Mouse (Mus musculus) CH12F3 (cell line): Measurements from ENCODE around the gene Gm14391.
"Not testable (repeated sequence)": the region's sequence is repeated elsewhere in the genome, so short reads cannot be mapped to it uniquely, and the experiment has no call there.

Source experiments
- in situ Hi-C: fragments of 300-500 bp; cut with MboI; formaldehyde crosslinking; loops from 2 replicates; pipeline ENCODE4 v1.14.3; 2020; ENCODE audit warnings: low sequenced_read_pairs

The Gm14391 gene

GRCm38 (mm10) chr2:175206732-175207131, at the start of gene Gm14391:
TSS of gene Gm14391 (minus strand) at chr2:175206917.
- in situ Hi-C loops: not testable (repeated sequence)

GRCm38 (mm10) chr2:175179008-175179407, 27.7 kb downstream of the Gm14391 start:
- in situ Hi-C loops: not testable (repeated sequence)

DNA sequence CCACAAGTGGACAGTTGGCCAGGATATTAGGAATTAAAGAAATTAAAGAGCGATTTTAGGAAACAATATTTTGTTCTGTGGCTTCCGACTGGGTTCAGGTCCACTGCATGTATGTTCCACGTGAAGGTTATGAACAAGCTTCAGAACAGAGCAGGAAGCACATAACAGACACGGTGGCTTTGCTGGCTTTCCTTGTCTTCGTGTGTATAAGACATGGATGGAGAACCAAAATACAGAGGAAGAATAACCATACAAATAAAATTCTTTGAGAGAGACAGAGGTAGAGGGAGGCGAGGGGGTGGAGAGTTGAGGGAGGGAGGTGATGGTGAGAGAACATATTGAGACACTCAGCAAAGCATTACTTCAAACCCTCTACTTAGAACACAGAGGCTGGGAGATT, 30.4 kb downstream of the Gm14391 start:
- in situ Hi-C loops: no loop called here

DNA sequence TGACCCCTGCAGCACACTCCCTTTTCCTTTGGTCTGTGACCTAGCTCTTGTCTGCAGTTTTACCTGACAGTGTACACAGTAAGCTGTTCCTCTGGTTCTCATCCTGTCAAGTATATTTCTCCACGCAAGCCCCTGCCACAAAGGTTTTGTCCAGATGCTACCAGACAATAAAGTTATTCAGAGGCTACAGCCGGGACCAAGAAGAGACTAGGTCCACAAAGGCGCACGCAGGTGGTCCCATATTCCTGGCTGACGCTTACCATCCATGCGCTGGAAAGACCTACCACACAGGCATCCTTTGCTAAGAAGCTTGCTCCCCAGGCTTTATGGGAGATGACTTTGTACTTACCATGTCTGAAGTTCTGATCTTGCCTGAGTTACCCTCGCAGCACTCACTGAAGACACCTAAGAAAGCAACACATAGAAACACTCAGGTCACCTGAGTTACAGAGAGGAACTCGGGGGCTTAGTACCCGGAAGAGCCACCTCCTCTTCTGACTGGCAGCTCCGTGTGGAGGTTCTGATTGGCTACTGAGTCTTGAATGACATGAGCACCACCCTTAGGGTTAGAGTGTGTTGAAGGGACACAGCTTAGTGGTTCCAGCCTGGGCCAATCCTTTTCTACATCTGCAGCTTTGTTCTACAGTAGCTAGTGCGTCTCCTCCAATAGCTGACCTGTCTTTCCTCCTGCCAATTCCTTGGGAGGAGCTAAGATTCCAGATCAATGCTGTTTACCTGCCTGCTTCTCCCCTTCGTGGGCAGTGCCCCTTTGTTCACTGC, 31.1 kb downstream of the Gm14391 start, which contains the start of gene Gm14443:
Gm14443 (minus strand) TSS at position 471 of the 780 bp plus-strand sequence.
- in situ Hi-C loops: not testable (repeated sequence)

GRCm38 (mm10) chr2:175174058-175174457, 32.7 kb downstream of the Gm14391 start:
- in situ Hi-C loops: not testable (repeated sequence)

GRCm38 (mm10) chr2:175172906-175173595, 33.7 kb downstream of the Gm14391 start:
- in situ Hi-C loops: not testable (repeated sequence)

GRCm38 (mm10) chr2:175172123-175172522, 34.6 kb downstream of the Gm14391 start:
- in situ Hi-C loops: no loop called here

- in situ Hi-C loops: not testable (repeated sequence)
Measured at GRCm38 (mm10) chr2:175166870-175167269, 39.8 kb downstream of the Gm14391 start.

- in situ Hi-C loops: not testable (repeated sequence)
Measured at GRCm38 (mm10) chr2:175165110-175165509, 41.6 kb downstream of the Gm14391 start.

GRCm38 (mm10) chr2:175161438-175161837, 45.3 kb downstream of the Gm14391 start:
- in situ Hi-C loops: not testable (repeated sequence)

GRCm38 (mm10) chr2:175158642-175159041, 48.1 kb downstream of the Gm14391 start:
- in situ Hi-C loops: no loop called here

GRCm38 (mm10) chr2:175156696-175157095, 50.0 kb downstream of the Gm14391 start:
- in situ Hi-C loops: no loop called here

GRCm38 (mm10) chr2:175141993-175142295, 64.8 kb downstream of the Gm14391 start, which contains the start of gene Gm14399:
TSS of gene Gm14399 (minus strand) at chr2:175142012.
- in situ Hi-C loops: not testable (repeated sequence)

DNA sequence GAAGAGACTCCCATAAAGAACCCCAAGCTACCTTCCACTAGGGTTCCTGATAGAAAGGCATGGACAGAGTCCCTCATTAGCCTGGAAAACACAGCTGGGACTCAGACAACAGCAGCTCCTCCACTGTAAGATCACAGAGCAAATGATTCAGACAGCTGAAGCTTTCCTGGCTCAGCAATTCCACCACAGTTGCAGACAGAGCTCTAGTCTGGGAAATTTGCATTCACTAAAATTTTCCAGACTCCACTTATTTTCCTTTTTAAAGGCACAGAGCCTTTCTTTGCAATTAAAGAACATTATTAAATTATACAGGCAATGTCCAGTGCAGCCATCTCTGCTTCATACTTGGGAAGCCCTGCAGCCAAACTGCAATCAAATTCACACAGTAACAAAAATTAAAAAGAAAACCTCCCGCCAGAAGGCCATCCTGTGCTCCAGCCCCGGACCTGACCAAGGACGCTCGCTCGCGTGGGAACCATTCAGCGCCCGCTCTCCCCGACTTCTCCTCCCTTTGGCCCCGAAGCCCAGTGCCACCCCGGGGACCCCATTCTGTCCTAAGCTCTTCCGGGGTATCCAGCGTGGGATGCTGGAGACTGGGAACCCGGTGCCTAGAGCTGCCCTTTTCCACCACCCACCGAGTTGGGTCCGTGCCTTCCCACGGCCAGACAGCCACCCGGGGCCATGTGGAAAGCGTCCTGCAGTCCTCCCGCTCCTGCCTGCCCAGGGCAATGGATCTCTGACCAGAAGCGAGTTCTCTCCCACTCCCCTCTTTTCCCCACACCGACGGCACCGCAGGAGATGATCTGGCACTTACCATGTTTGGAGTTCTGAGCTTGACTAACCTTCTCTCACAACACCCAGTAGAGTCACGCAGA, 65.4 kb downstream of the Gm14391 start:
- in situ Hi-C loops: not testable (repeated sequence)
